Mouse (Mus musculus) bone marrow, adult 2 months (tissue): ENCODE data around the gene Clec2d. TPM values are rescaled to one million over a fixed set of nuclear protein-coding genes. Genes with fewer than 3 reads are reported as not detected.

Experiments used
- H3K27ac ChIP-seq: fragments of 200-500 bp; 2 replicates; pipeline ENCODE4 v1.5.1; 2012; ENCODE audit warnings: low read depth, mild to moderate bottlenecking, control low read depth, inconsistent platforms, low read length; ENCODE audit not compliant: control insufficient read depth, poor library complexity, insufficient read depth
- H3K4me1 ChIP-seq: fragments of 200-500 bp; 2 replicates; pipeline ENCODE4 v1.6.1; 2011; ENCODE audit warnings: low read length; ENCODE audit not compliant: control insufficient read depth, insufficient read depth
- H3K4me3 ChIP-seq: fragments of 200-500 bp; replicated peaks from 2 replicates; pipeline ENCODE3; 2011; ENCODE audit warnings: mild to moderate bottlenecking, low read depth, low read length, control low read depth; ENCODE audit not compliant: control insufficient read depth
- CTCF ChIP-seq: fragments of 200-500 bp; IDR thresholded peaks from 2 replicates; pipeline ENCODE4 v1.5.1; 2011; ENCODE audit warnings: low read length, control low read depth; ENCODE audit not compliant: control insufficient read depth, insufficient read depth
- POLR2A ChIP-seq: fragments of 200-500 bp; IDR thresholded peaks from 2 replicates; pipeline ENCODE4 v1.6.1; 2011; ENCODE audit warnings: low read depth, mild to moderate bottlenecking, control low read depth, low read length, borderline replicate concordance; ENCODE audit not compliant: control insufficient read depth
- WGBS: fragments of 180-500 bp; shearing (Covaris S2); methylation state at CpG from one replicate; pipeline ENCODE4 v1.1.7; 2018; 5-methylcytosine and 5-hydroxymethylcytosine counted together
- polyA plus RNA-seq: library from polyadenylated mRNA; stranded (reverse); fragments of >200 nt; gene quantifications from 2 replicates; pipeline ENCODE4 v1.2.4, GENCODE M21; 2011; ENCODE audit warnings: low replicate concordance; ENCODE audit not compliant: missing spikeins, insufficient read depth, insufficient read length

Clec2d gene
- polyA plus RNA-seq, 1 experiment = 122 TPM

GRCm38 (mm10) chr6:129204838-129205237, 24.4 kb downstream of the Clec2d start:
- Histone ChIP-seq H3K4me1 (no peaks in the 10 kb centered on the region; the same call in 1 of the 2 replicates), H3K4me3 (no peak overlapping the region), H3K27ac (no peak overlapping the region)
- WGBS = 90% methylated on average over 3 of the region's 3 CpGs
- TF ChIP-seq POLR2A = no peak
- TF ChIP-seq CTCF = no peak

GRCm38 (mm10) chr6:129208891-129209519, 28.6 kb downstream of the Clec2d start:
- WGBS = 79% methylated on average over 5 of the region's 5 CpGs
- Histone ChIP-seq H3K4me3 (no peak overlapping the region), H3K4me1 (no peaks in the 10 kb centered on the region; the same call in 1 of the 2 replicates), H3K27ac (no peak overlapping the region)
- no peak for TF ChIP-seq POLR2A
- TF ChIP-seq CTCF = no peak

GRCm38 (mm10) chr6:129209785-129210446, 29.5 kb downstream of the Clec2d start:
- no peaks in the 10 kb centered on the region; the same call in 1 of the 2 replicates for H3K4me1 ChIP-seq
- no peak overlapping the region for H3K4me3 ChIP-seq
- WGBS = 76% methylated on average over 1 of the region's 1 CpGs
- no peak overlapping the region for H3K27ac ChIP-seq
- TF ChIP-seq CTCF = no peak
- TF ChIP-seq POLR2A = no peak

- WGBS = 16% methylated on average over 4 of the region's 4 CpGs
- TF ChIP-seq CTCF (no peak), POLR2A (no peak)
- no peak overlapping the region for H3K27ac ChIP-seq
- H3K4me1 ChIP-seq = no peaks in the 10 kb centered on the region; the same call in 1 of the 2 replicates
- H3K4me3 ChIP-seq = no peak overlapping the region
Observed at GRCm38 (mm10) chr6:129210447-129210790, 30.0 kb downstream of the Clec2d start.

DNA sequence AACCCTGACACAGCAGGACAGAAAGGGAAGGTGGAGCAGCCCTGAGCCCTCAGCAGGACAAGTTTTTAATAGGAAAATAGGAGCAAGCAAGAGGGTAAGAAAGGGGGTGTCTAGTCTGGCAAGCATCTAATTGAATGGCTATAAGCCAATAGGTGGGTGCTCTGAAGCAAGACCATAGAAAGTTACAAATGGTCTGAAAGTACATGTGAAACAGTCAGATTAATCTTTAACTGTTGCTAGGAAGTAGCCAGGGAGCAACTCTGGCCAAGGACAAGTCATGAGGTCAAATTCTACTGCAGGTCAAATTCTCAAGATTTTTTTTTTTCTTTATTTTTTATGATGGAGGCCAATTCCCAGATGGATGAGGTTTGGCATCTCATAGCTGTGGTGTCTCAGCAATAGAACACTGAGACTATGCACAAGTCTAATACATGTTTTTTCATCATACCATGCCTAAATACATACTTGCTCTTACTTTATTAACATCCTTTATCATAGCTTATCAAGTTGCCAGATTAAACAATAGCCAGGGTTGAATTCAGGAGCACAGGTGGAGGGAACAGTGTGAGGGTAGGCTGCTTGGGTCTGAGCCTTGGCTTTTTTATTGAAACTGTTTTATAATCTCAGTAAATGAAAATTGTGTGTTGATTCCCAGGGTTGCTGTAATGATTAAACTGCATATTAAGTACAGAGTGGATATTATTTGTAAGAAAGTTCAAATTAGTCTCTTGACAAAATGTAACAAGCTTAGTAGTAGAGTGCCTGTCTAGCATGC, 32.2 kb downstream of the Clec2d start:
- TF ChIP-seq CTCF = no peak
- TF ChIP-seq POLR2A = no peak
- H3K4me3 ChIP-seq = no peak overlapping the region

GRCm38 (mm10) chr6:129213497-129213896, 33.1 kb downstream of the Clec2d start:
- Histone ChIP-seq H3K27ac (no peak overlapping the region), H3K4me1 (peaks cover 3% of the 10 kb centered on the region; the same call in 1 of the 2 replicates), H3K4me3 (no peak overlapping the region)
- TF ChIP-seq POLR2A (no peak), CTCF (no peak)
- 70% methylated on average over 1 of the region's 1 CpGs for WGBS

More for the DNA sequence above, 32.2 kb downstream of the Clec2d start:
- Histone ChIP-seq H3K4me1 (peaks cover 2% of the 10 kb centered on the region; the same call in 1 of the 2 replicates), H3K27ac (no peak overlapping the region)

- no peak for TF ChIP-seq POLR2A
- TF ChIP-seq CTCF = no peak
- Histone ChIP-seq H3K4me1 (peaks cover 3% of the 10 kb centered on the region; the same call in 1 of the 2 replicates), H3K4me3 (no peak overlapping the region), H3K27ac (0 out of 2 replicates have a peak overlapping the region, but pooled peaks have one; percentile 34)
- 45% methylated on average over 2 of the region's 2 CpGs for WGBS
Observed at GRCm38 (mm10) chr6:129214263-129214662, 33.8 kb downstream of the Clec2d start.

DNA sequence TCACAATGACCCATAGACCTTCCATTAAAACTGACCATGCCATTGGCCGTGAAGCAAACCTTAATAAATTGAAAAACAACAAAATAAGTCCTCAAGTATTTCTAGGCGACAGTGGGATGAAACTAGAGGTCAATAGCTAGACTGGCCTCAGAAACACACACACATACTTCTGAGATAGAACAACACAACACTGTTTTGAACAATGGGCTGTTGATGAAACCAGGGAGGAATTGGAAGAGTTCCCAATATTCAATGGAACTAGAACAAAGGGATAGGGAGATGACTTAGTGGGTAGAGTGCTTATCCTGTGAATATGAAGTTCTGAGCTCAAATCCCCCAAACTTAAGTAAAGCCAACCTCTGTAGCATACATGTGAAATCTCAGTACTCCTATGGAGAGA, 34.6 kb downstream of the Clec2d start:
- H3K4me1 ChIP-seq = peaks cover 3% of the 10 kb centered on the region; the same call in 1 of the 2 replicates
- no peak overlapping the region for H3K27ac ChIP-seq
- TF ChIP-seq CTCF (no peak), POLR2A (no peak)

More for the DNA sequence above, 34.6 kb downstream of the Clec2d start:
- H3K4me3 ChIP-seq = no peak overlapping the region
- WGBS = 84% methylated on average over 2 of the region's 2 CpGs
